Mouse (Mus musculus): ENCODE measurements around the gene Atxn1.

Atxn1 gene

DNA sequence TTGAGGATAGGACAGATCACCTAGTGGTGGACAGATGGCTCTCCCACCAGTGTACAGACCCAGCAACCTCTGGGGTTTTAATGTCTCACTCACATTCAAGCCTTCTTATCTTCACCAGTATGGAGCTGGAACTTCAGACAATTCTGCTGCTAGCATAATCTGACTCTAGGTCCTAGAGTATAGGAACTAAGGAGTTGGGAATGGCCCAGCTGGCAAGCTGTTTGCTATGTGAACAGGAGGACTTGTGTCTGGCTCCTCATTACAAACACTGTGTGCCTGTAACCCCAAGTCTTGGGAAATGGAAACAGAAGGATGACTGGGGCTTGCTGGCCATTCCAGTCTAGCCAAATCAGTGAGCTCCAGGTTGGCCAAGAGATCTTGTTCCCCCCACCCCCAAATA lies 237.9 kb downstream of the Atxn1 start:
- DNase-seq (ENCODE audit: low spot score in 2 of 2), result no peak

DNA sequence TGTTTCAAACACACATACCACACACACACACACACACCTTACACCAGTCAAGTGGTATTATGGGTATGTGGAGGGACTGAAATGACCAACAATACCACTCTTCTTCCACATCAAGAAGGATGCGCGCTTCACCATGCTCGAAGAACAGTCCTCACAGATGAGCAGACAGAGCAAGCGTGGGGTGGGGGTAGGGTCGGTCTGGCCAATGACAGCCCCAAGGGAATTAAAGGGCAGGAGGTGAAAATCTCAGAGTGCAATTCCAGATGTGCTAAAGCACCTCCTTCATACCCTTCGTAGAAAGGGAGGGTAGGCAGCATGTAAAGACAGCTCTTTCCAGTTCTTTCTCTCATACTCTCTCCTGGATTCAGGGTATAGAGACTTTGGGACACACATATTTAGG lies 238.6 kb downstream of the Atxn1 start:
- no peak for DNase-seq (ENCODE audit: low spot score in 2 of 2)

DNA sequence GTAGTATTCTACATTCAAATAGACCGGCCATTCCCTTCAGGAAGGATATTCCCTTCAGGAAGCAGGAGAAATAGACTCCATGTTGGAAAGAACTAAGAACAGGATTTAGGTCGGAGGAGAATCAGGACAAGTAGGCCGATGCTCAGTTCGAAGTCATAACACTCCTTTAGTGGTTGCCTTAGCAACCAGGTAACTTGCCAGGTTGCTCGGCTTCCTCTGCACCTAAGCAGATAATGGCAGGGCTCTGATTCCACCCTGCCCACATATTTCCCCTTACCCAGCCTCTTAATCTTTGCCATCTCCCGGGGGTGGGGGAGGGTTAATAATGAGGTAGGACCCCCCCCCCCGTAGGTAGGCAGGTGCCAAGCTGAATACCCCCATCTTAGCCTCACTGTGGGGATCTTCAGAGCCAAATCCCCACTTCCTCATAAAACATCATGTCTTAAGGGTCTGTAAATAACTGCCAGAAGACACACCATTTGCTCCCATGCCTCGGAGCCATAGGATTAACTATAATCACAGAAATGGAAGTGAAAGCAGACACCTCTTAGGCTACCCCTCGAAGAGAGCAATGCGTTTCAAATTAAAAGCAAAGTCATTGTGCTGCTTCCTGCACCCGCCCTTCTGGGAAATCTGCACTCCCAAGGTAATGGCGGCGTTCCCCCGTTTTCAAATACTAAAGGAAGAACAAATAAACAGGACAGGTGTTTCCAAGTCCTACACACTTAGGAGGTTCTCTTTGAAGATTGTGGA lies 240.1 kb downstream of the Atxn1 start:
- no peak for DNase-seq (ENCODE audit: low spot score in 2 of 2)

DNA sequence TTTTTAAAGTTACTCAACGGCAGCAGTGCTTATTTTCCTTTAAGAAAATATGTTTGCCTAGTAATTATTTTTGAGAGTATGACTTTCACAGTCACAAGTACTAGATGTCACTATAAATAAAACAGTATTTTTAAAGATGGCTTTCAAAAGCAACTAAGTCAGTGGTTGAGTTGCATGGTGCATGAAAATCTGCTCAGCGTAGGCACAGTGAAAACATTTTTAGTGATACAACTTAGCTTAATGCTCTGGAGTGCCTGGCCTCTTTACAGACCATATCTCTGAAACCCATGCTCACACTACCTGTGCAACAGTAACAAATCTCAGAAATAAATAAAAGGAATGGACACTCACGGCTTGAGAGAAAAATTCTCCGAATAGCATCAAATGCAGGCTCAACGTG lies 241.9 kb downstream of the Atxn1 start:
- DNase-seq (ENCODE audit: low spot score in 2 of 2), result no peak

DNA sequence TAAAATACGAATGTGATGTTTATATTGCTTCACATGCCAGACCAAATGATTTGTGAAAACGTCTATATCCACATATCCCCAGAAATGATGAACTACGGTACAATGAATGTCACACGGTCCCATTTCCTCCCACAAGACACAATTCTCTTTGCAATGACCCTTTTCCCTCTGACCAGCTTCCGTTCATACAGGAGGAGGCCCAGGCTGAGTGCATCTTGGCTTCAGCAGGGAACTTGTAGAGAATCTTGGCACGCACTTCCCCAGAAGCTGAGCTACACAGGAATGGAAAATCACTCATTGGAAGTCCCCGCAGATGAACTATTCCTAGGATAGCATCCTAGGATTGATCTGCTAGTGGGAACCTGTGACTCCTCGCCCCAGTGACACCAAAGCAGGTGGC lies 243.2 kb downstream of the Atxn1 start:
- DNase-seq (ENCODE audit: low spot score in 2 of 2), result no peak

- DNase-seq (ENCODE audit: low spot score in 2 of 2), result no peak
Measured at GRCm38 (mm10) chr13:45718850-45719249, 246.0 kb downstream of the Atxn1 start.

GRCm38 (mm10) chr13:45715583-45716180 lies 249.1 kb downstream of the Atxn1 start:
- no peak for DNase-seq (ENCODE audit: low spot score in 2 of 2)

DNA sequence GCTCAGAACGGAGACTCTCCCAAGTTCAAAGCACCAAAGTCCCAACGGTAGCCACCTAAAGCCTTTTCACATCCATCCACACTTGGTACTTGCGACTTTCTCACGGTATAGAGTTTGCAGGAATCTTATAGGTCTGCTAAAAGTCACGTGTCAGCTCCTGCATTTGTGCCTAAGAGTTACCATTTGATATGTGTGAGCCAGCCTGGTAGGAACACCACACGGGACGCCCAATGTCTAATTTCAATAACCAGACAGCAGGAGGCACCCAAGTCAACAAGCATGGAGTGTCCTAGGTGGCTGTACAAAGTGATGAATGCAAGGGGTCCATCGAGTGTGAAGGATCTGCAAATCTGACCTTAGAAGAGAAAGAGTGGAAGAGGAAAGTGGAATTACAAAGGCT lies 254.8 kb downstream of the Atxn1 start:
- DNase-seq (ENCODE audit: low spot score in 2 of 2), result no peak

DNA sequence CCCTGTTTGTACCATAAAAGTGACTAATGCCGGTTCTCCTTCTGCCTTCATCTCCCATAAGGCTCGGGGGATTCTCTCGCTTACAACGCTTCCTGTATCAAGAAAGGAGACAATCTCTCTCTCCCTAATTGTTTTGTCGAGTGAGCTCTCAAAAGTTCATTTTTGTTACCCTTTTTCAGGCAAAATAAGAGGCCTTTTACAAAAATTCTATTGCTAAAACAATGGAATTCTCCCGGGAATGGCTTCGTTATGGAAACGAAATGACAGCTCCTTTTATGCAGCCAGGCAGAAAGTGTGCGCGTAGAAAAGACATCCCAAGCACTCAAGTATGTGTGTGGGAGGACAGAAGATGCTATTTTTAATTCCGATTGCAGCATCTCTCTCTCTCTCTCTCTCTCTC lies 255.4 kb downstream of the Atxn1 start:
- no peak for DNase-seq (ENCODE audit: low spot score in 2 of 2)

DNA sequence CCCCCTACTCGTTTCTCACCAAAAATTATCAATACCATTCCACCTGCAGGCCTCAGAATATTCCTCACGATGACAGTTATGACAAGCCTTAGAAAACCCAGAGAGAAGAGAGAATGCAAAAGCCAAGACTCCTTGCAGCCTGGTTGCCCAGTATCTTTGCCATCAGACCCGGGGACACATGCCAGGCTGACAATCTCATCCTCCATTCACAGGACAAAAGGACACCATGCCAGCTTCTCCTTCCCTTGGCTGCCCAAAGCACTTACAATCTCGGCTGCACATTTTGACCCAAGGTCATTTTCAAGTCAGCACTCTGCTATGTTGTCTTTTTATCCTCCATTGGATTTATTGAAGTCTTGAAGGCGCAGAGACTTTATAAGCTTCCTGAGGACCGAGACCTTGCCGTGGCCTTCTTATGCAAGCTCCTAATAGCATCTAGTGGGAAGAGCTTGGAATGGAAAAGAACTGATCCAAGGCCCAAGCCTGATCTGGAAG lies 263.5 kb downstream of the Atxn1 start:
- DNase-seq (ENCODE audit: low spot score in 2 of 2), result no peak

GRCm38 (mm10) chr13:45698982-45699381 lies 265.8 kb downstream of the Atxn1 start:
- DNase-seq (ENCODE audit: low spot score in 2 of 2), result no peak

DNA sequence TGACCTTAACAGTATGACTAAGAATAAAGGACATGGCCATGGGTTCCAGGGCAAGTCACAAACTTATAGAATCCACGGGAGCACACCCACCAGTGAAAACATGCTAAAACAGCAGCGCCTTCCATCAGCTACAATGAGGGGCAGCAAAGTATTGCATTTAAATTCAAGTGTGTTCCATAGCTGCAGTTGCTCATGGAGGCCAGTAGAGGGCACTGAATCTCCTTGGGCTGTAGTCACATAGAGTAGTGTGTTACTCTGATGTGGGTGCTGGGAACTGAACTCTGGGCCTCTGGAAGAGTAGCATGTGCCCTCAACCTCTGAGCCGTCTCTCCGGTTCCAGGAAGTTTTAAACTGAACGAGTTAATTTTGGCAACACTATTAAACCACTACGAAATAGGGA lies 268.8 kb downstream of the Atxn1 start:
- no peak for DNase-seq (ENCODE audit: low spot score in 2 of 2)

- no peak for DNase-seq (ENCODE audit: low spot score in 2 of 2)
Measured at GRCm38 (mm10) chr13:45694921-45695437, 269.8 kb downstream of the Atxn1 start.

- DNase-seq (ENCODE audit: low spot score in 2 of 2), result no peak
Measured at GRCm38 (mm10) chr13:45693953-45694352, 270.9 kb downstream of the Atxn1 start.

GRCm38 (mm10) chr13:45693534-45693933 lies 271.3 kb downstream of the Atxn1 start:
- DNase-seq (ENCODE audit: low spot score in 2 of 2), result no peak

GRCm38 (mm10) chr13:45693126-45693525 lies 271.7 kb downstream of the Atxn1 start:
- DNase-seq (ENCODE audit: low spot score in 2 of 2), result no peak

GRCm38 (mm10) chr13:45692440-45692839 lies 272.4 kb downstream of the Atxn1 start:
- no peak for DNase-seq (ENCODE audit: low spot score in 2 of 2)

GRCm38 (mm10) chr13:45690426-45690825 lies 274.4 kb downstream of the Atxn1 start:
- DNase-seq (ENCODE audit: low spot score in 2 of 2), result no peak

GRCm38 (mm10) chr13:45688864-45689263 lies 275.9 kb downstream of the Atxn1 start:
- no peak for DNase-seq (ENCODE audit: low spot score in 2 of 2)

DNA sequence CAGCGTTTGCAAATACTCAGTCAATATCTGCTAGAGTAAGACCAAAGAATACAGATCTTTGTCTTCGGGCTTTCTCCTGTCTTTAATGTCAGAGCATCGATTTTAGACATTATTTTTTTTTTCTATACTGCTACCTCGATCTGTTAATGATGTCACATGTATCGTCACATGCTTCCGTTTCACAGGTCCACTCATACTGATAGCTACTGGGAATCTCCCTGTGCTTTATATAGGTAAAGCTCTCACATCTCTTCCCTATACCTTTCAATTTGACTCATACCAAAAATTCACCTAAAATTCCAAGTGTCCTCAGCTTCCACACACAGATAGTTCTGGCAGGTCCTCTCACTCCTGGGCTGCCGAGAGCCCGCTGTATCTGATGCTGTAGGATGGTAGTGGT lies 277.2 kb downstream of the Atxn1 start:
- DNase-seq (ENCODE audit: low spot score in 2 of 2), result no peak

DNA sequence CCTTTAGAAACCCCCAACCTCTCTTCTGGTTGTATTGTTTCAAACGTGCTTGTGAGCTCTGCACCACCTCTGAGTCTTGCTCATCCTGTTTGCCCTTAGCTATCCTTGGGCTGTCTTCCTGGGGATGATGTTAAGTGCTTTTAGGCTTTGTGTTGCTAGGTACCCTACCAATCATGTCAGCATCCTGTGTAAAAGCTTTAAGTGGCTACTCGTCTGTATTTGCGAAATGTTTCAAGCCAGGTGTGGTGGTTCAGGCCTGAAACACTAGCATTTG lies 278.6 kb downstream of the Atxn1 start:
- no peak for DNase-seq (ENCODE audit: low spot score in 2 of 2)

DNA sequence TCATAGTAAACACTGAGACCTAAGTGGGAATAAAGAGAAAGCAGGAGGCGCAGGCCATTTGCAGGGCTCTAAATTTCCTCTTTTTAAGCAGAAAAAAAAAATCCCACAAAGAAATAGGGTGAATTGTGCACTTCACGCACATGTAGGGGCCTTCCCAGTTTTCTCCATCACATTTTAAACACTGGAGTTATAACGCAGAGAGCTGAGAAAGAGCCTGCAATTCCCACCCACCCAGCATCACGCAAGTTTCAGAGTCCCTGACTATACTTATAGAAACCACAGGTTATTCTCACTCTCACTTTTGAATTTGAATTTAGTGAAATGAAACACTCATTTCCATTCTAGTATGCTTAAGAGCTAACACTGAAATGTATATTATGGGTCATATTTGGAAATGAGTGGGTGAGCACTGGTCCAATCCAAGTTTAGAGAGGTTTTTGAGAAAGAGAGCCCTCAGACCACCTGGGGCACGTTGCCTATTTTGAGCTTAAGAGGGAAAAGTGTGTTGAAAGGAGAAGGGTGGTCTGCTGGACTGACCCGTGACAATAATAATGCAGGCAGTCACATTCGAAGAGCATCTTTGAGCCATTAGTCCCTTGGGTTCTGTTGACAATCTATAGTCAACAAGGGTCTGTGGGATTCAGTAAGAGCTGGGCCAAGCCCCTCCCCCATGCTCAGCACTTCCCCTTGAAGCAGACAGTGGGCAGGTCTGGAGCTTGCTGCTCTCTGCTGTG lies 279.1 kb downstream of the Atxn1 start:
- DNase-seq (ENCODE audit: low spot score in 2 of 2), result no peak

DNA sequence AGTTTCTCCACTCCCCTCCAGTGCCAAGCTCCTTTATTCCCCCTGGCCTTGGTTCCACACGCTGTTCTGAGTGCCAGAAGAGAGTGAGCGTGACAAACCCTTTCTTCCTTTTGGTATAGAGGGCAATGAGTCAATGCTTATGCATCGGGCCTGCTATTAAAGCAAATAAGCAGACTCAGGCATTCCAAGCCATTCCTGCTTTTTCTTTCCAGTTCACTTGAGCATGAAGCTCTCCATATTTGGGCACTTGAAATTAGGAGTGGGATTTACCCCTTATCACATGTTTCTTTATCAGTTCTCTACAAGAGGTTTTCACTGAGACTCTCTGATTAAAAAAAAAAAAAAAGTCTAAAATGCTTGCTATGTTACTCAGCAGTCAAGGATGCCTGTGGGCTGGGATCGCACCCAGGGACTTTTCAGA lies 279.9 kb downstream of the Atxn1 start:
- DNase-seq (ENCODE audit: low spot score in 2 of 2), result no peak
